Mouse (Mus musculus) thymus, adult 2 months (tissue): Measurements from ENCODE around the gene Adarb2.

Source experiments
- CTCF ChIP-seq: fragments of 200-500 bp; IDR thresholded peaks from 2 replicates; pipeline ENCODE4 v1.5.1; 2012; ENCODE audit warnings: mild to moderate bottlenecking, control low read depth, low read length, moderate library complexity, borderline replicate concordance; ENCODE audit not compliant: control insufficient read depth, poor library complexity, insufficient read depth; ENCODE audit errors: extremely low read depth
- POLR2A ChIP-seq: fragments of 200-500 bp; IDR thresholded peaks from 2 replicates; pipeline ENCODE4 v1.6.1; 2012; ENCODE audit warnings: mild to moderate bottlenecking, low read length, control low read depth, moderate library complexity; ENCODE audit not compliant: control insufficient read depth, poor library complexity, insufficient read depth; ENCODE audit errors: extremely low read depth

GRCm38 (mm10) chr13:8552242-8552641 is 349.6 kb downstream of the Adarb2 start:
- TF ChIP-seq CTCF (no peak), POLR2A (no peak)
